In genomic region chrX:135922162-135922561, GRCm38 (mm10) we compare ENCODE assay signal across 10 mouse cellular contexts.
A peak's percentile ranks its signal among the peaks of the same experiment; 100 is the strongest.
DNase-seq lines count a peak whose midpoint lies in the region; ATAC-seq lines count a peak whose summit lies in the region.
"Had no signal": no experiment of that assay in that cellular context is flagged by ENCODE, and none has a peak within 500 bp of the region (broad histone marks: within the 10 kb centered on the region; RNA-seq: fewer than 3 reads in every experiment).

No protein-coding gene starts in this region.

- intact Hi-C loops in left cerebral cortex, postnatal 36 days (cut with DNase I), result no loop called here

- peak; percentile 17 for DNase-seq in layer of hippocampus, adult 11-12 months (ENCODE audit: low spot score)
- DNase-seq in layer of hippocampus, postnatal 25 days (ENCODE audit: extremely low spot score in 1 of 2, low spot score in 1 of 2), result no peak
- peak; percentile 9 to 12 for DNase-seq in frontal cortex, postnatal 10 days (ENCODE audit: low spot score in 2 of 2)
- peak; percentile 22 to 27 for DNase-seq in left cerebral cortex, postnatal 36 days (ENCODE audit: low spot score in 2 of 2)
- DNase-seq in right cerebral cortex, postnatal 36 days (ENCODE audit: low spot score in 2 of 2), result peak; percentile 5 to 30
- no peak for DNase-seq in heart, adult 18-20 months
- DNase-seq: cerebellum, postnatal 25 days; kidney, postnatal 10 days; thymus, postnatal 25 days had no signal

- no peak for ATAC-seq in erythroid progenitor cell, adult 5-6 weeks (replicated peaks; ENCODE audit: low FRiP score, poor library complexity, severe bottlenecking)

Comparison
In these comparisons a context has a peak if more than half of its experiments do, and no peak if none do; other contexts are left out.
1. DNase-seq: peak in layer of hippocampus, adult 11-12 months (single experiment), frontal cortex, postnatal 10 days (2 of 2), left cerebral cortex, postnatal 36 days (2 of 2) and right cerebral cortex, postnatal 36 days (2 of 2); none in layer of hippocampus, postnatal 25 days (0 of 2) and heart, adult 18-20 months (0 of 2).